Mouse (Mus musculus): ENCODE results near the gene Gap43. TPM values are rescaled to one million over a fixed set of nuclear protein-coding genes. Genes with fewer than 3 reads are reported as not detected.

Gap43 gene
- polyA plus RNA-seq, 1 experiment from 2014 or later = 55.5 TPM

DNA sequence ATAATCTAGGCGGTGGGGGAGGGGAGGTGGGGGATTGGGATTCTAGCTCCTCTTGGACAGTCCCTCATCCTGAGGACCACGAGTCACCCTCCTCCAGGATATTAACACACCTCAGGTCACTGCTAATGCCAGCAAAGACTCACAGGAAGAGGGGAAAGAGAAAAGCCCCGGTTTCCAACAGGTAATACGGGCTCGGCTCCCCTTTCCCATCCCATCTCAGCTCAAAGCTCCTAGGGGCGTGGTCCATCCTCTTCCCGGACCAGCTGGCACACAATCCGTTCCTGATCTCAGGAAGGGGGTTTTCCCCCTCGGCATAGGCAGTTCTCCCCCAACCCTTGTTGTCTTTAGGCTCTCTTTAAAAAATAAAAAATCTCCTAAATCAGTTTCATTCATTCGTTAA, 939 bp downstream of the Gap43 start:
- H3K4me2 ChIP-seq (ENCODE audit: low read depth, low read length) = peak overlapping the region; percentile 64
- no peaks in the 10 kb centered on the region for H3K36me3 ChIP-seq (ENCODE audit: control insufficient read depth, insufficient read depth, low read length)
- H3K27me3 ChIP-seq (replicated peaks; ENCODE audit: control insufficient read depth, insufficient read depth, low read length) = no peaks in the 10 kb centered on the region
- H3K9me3 ChIP-seq (ENCODE audit: control insufficient read depth, low read length) = no peaks in the 10 kb centered on the region
- no peak overlapping the region for H3K27ac ChIP-seq (ENCODE audit: low read length)
- peak overlapping the region; percentile 37; the same call in 1 of the 2 replicates for H3K9ac ChIP-seq (ENCODE audit: low read depth, low read length)
- H3K4me3 ChIP-seq (ENCODE audit: low read length) = peak overlapping the region; percentile 35
- WGBS = under 1% methylated on average over 10 of the region's 10 CpGs
- no peak for ATAC-seq
- H3K4me1 ChIP-seq (ENCODE audit: control insufficient read depth, insufficient read depth, low read length) = peaks cover 19% of the 10 kb centered on the region

DNA sequence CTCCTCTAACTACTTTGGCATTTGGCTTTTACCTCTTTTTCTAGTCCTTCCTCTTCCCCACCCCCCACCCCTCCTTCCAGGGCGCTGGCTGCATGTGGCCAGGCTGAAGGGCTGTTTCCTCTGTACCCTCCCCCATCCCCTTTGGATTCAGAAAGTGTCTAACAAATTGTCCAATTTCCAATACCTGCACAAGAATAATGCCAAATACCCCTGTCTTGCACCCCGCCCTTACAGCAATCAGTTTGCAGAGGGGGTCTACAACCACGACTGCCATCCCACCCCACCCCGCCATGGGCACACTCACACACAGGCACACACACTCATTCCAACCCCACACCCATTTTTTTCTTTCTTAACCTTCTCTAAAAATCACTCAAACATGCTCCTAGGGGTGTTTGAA, 1.5 kb downstream of the Gap43 start:
- Histone ChIP-seq H3K9ac (ENCODE audit: low read depth, low read length) (no peak overlapping the region), H3K4me3 (ENCODE audit: low read length) (peak overlapping the region; percentile 35)
- no peak for ATAC-seq

DNA sequence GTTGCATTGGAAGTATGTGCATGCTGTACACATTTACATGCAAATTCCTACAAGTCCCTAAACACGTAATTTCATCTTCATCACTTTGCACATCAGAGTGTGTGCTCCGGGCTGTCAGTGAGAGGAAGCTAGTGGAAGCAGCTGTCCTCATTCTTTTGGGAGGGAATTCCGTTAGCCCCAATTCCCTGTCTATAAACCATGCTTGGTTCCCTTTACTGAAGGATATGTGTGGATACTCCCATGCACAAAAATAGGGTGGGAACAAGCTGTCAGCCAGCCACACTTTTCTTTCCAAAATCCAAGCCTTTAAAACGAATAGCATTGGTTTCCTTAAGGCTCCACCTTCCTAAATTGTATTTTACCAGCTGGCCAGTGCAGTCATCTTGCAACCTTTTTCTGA, 2.1 kb downstream of the Gap43 start:
- H3K4me3 ChIP-seq (ENCODE audit: low read length) = no peak overlapping the region
- WGBS = 24% methylated on average over 4 of the region's 4 CpGs
- no peaks in the 10 kb centered on the region for H3K27me3 ChIP-seq (replicated peaks; ENCODE audit: control insufficient read depth, insufficient read depth, low read length)
- no peak overlapping the region for H3K9ac ChIP-seq (ENCODE audit: low read depth, low read length)
- H3K4me2 ChIP-seq (ENCODE audit: low read depth, low read length) = no peak overlapping the region; the same call in 1 of the 2 replicates
- no peaks in the 10 kb centered on the region for H3K9me3 ChIP-seq (ENCODE audit: control insufficient read depth, low read length)
- no peak for ATAC-seq
- peaks cover 19% of the 10 kb centered on the region for H3K4me1 ChIP-seq (ENCODE audit: control insufficient read depth, insufficient read depth, low read length)
- no peaks in the 10 kb centered on the region for H3K36me3 ChIP-seq (ENCODE audit: control insufficient read depth, insufficient read depth, low read length)
- no peak overlapping the region for H3K27ac ChIP-seq (ENCODE audit: low read length)

More for the DNA sequence above, 1.5 kb downstream of the Gap43 start:
- Histone ChIP-seq H3K27ac (ENCODE audit: low read length) (no peak overlapping the region), H3K4me1 (ENCODE audit: control insufficient read depth, insufficient read depth, low read length) (peaks cover 19% of the 10 kb centered on the region), H3K27me3 (replicated peaks; ENCODE audit: control insufficient read depth, insufficient read depth, low read length) (no peaks in the 10 kb centered on the region), H3K4me2 (ENCODE audit: low read depth, low read length) (peak overlapping the region; percentile 64), H3K9me3 (ENCODE audit: control insufficient read depth, low read length) (no peaks in the 10 kb centered on the region), H3K36me3 (ENCODE audit: control insufficient read depth, insufficient read depth, low read length) (no peaks in the 10 kb centered on the region)
- 13% methylated on average over 4 of the region's 4 CpGs for WGBS

DNA sequence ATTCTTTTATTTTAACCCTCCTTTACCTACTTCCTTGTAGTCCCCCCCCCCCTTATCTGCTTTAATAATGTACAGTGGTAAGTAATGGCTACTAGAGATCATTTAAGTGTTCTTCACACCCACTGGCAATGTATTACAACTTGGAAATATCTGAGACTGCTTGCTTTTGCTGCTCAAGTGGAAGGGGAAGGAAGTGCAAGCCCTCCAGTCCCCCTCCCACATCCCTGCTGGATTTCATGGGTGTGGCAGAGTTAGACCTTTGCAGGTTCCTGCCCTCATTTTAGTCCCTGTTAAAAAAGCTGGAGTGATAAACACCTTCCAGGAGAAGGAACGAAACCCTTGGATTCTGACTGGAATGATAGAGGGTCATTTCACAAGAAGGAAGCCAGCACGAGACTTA, 2.8 kb downstream of the Gap43 start:
- WGBS = 21% methylated on average over 2 of the region's 2 CpGs
- Histone ChIP-seq H3K4me2 (ENCODE audit: low read depth, low read length) (no peak overlapping the region), H3K27me3 (replicated peaks; ENCODE audit: control insufficient read depth, insufficient read depth, low read length) (no peaks in the 10 kb centered on the region), H3K4me1 (ENCODE audit: control insufficient read depth, insufficient read depth, low read length) (peaks cover 19% of the 10 kb centered on the region), H3K9ac (ENCODE audit: low read depth, low read length) (no peak overlapping the region), H3K36me3 (ENCODE audit: control insufficient read depth, insufficient read depth, low read length) (no peaks in the 10 kb centered on the region), H3K9me3 (ENCODE audit: control insufficient read depth, low read length) (no peaks in the 10 kb centered on the region), H3K27ac (ENCODE audit: low read length) (no peak overlapping the region), H3K4me3 (ENCODE audit: low read length) (no peak overlapping the region)
- ATAC-seq = no peak

DNA sequence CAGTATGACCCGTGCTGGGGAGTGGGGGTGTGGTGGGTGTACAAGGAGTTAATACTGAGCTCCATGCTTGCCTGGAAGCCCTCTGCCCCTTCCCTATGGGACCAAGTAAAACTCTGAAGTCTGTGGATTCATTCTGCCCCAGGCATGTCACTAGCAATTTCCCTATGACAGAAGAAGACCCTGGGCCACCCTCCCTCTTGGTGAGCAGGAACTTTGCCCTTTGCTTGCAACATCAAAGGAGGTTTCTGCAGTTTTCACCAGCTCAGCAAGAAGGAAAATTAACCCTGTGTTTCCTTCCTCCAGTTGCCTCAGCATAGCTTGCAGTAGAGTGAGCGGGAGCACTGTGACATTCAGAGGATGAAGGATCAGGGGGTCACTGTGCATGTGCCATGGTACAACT, 3.8 kb downstream of the Gap43 start:
- 40% methylated on average over 2 of the region's 2 CpGs for WGBS
- H3K27ac ChIP-seq (ENCODE audit: low read length) = no peak overlapping the region
- no peak overlapping the region for H3K9ac ChIP-seq (ENCODE audit: low read depth, low read length)
- H3K4me1 ChIP-seq (ENCODE audit: control insufficient read depth, insufficient read depth, low read length) = peaks cover 19% of the 10 kb centered on the region
- H3K9me3 ChIP-seq (ENCODE audit: control insufficient read depth, low read length) = no peaks in the 10 kb centered on the region
- H3K36me3 ChIP-seq (ENCODE audit: control insufficient read depth, insufficient read depth, low read length) = no peaks in the 10 kb centered on the region
- H3K27me3 ChIP-seq (replicated peaks; ENCODE audit: control insufficient read depth, insufficient read depth, low read length) = no peaks in the 10 kb centered on the region
- H3K4me2 ChIP-seq (ENCODE audit: low read depth, low read length) = no peak overlapping the region
- ATAC-seq = peak; percentile 81
- no peak overlapping the region for H3K4me3 ChIP-seq (ENCODE audit: low read length)

DNA sequence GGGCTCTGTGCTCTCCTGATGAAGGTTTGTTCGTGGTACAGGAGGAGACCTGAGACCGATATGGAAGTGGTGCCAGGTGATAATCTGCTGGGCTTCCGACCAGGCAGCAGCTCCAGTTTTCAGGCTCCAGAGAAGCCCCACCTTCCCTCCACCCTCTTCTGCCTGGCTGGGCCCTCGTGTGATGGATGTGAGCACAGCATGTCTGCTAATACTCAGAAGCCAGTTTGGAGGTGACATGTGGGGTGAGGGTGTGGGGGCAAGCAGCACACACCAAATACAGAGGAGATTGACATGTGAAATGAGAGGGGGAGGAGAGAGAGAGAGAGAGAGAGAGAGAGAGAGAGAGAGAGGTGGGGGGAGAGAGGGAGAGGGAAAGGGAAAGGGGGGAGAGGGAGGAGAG, 8.1 kb downstream of the Gap43 start:
- Histone ChIP-seq H3K27ac (ENCODE audit: low read length) (no peak overlapping the region), H3K4me1 (ENCODE audit: control insufficient read depth, insufficient read depth, low read length) (peaks cover 3% of the 10 kb centered on the region), H3K36me3 (ENCODE audit: control insufficient read depth, insufficient read depth, low read length) (no peaks in the 10 kb centered on the region), H3K9me3 (ENCODE audit: control insufficient read depth, low read length) (no peaks in the 10 kb centered on the region), H3K4me2 (ENCODE audit: low read depth, low read length) (no peak overlapping the region), H3K9ac (ENCODE audit: low read depth, low read length) (no peak overlapping the region), H3K27me3 (replicated peaks; ENCODE audit: control insufficient read depth, insufficient read depth, low read length) (no peaks in the 10 kb centered on the region), H3K4me3 (ENCODE audit: low read length) (no peak overlapping the region)
- no peak for ATAC-seq
- WGBS = 23% methylated on average over 4 of the region's 4 CpGs

DNA sequence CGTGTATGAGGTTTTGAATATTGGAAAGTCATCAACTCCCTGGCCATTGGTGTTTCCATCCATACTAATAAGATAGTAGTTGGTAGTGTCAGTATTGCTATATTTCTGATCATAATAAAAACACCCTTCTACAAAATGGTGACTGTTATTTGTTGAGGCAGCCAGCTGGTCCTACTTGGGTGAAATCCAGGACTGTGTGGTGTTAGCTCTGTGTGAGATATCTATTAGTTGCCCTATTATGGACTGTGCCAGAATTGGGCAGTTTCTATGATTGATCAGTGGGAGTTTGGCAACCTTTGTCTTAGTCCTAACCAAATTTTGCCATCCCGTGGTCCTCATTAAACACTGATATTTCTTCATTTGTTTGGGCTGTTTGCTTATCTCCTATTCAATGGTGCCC, 14.3 kb downstream of the Gap43 start:
- Histone ChIP-seq H3K9me3 (ENCODE audit: control insufficient read depth, low read length) (no peaks in the 10 kb centered on the region), H3K4me1 (ENCODE audit: control insufficient read depth, insufficient read depth, low read length) (no peaks in the 10 kb centered on the region), H3K9ac (ENCODE audit: low read depth, low read length) (no peak overlapping the region), H3K4me3 (ENCODE audit: low read length) (no peak overlapping the region), H3K27ac (ENCODE audit: low read length) (no peak overlapping the region), H3K4me2 (ENCODE audit: low read depth, low read length) (no peak overlapping the region), H3K27me3 (replicated peaks; ENCODE audit: control insufficient read depth, insufficient read depth, low read length) (no peaks in the 10 kb centered on the region), H3K36me3 (ENCODE audit: control insufficient read depth, insufficient read depth, low read length) (no peaks in the 10 kb centered on the region)
- 76% methylated on average over 2 of the region's 2 CpGs for WGBS
- no peak for ATAC-seq

DNA sequence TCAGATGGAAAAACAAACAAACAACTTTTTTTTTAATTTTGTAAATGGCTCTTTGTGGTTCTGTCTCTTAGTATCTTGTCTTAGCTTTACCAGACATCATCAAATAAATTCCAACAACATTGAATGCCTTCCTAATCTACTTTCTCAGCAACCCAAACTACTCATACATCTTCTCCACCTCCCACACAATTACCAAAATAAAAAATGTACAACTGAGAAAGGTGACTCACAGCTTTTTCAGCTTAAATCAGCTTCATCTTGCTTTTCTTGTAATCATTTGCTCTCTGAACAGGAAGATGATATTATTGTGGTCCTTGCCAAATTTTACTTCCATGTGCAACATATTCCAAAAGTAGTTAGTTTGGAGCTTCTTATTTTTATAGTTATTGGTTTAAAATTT, 14.9 kb downstream of the Gap43 start:
- no peak overlapping the region for H3K4me3 ChIP-seq (ENCODE audit: low read length)
- H3K36me3 ChIP-seq (ENCODE audit: control insufficient read depth, insufficient read depth, low read length) = no peaks in the 10 kb centered on the region
- no peak for ATAC-seq
- H3K27ac ChIP-seq (ENCODE audit: low read length) = no peak overlapping the region
- no peak overlapping the region for H3K4me2 ChIP-seq (ENCODE audit: low read depth, low read length)
- H3K9ac ChIP-seq (ENCODE audit: low read depth, low read length) = no peak overlapping the region
- no peaks in the 10 kb centered on the region for H3K4me1 ChIP-seq (ENCODE audit: control insufficient read depth, insufficient read depth, low read length)
- no peaks in the 10 kb centered on the region for H3K27me3 ChIP-seq (replicated peaks; ENCODE audit: control insufficient read depth, insufficient read depth, low read length)
- no peaks in the 10 kb centered on the region for H3K9me3 ChIP-seq (ENCODE audit: control insufficient read depth, low read length)

DNA sequence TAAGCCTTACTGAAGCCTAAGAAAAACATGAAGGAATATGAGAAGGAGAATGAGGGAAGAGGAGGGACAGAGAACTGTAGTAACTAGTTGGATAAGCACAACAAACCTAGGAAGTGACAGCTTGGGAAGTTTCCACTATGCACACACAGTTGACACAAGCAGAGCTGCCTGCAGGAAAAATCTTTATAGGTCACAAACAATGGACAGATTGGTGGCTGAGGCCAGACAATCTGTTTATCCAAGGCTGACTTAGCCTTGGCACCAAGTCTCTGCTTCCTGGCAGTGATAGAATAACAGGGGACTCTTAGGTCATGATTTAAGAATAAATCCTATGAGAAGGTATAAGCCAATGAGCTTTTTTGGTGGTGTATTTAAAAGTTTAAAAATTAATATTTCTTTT, 20.6 kb downstream of the Gap43 start:
- Histone ChIP-seq H3K4me3 (ENCODE audit: low read length) (no peak overlapping the region), H3K9me3 (ENCODE audit: control insufficient read depth, low read length) (no peaks in the 10 kb centered on the region), H3K4me2 (ENCODE audit: low read depth, low read length) (no peak overlapping the region), H3K4me1 (ENCODE audit: control insufficient read depth, insufficient read depth, low read length) (no peaks in the 10 kb centered on the region), H3K36me3 (ENCODE audit: control insufficient read depth, insufficient read depth, low read length) (no peaks in the 10 kb centered on the region), H3K9ac (ENCODE audit: low read depth, low read length) (no peak overlapping the region), H3K27ac (ENCODE audit: low read length) (no peak overlapping the region), H3K27me3 (replicated peaks; ENCODE audit: control insufficient read depth, insufficient read depth, low read length) (no peaks in the 10 kb centered on the region)
- ATAC-seq = no peak

DNA sequence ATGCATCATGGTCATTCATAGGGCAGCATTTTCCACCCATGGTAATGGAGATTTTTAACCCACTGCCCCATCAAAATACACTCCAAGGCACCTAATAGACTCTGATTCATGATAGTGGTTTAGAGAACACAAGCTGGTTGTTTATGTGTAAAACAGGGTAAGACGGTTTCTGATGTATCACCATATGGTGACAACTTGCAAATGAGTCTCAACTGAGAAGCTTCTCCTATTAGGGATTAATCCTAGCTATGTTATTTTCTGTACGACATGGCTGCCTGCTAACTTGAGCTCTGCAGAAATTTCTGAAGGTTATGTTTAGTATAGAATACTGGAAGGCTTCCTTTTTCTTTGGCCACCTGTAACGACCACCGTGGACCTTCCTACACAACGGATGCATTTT, 21.1 kb downstream of the Gap43 start:
- WGBS = 81% methylated on average over 5 of the region's 5 CpGs
- ATAC-seq = no peak
- no peaks in the 10 kb centered on the region for H3K9me3 ChIP-seq (ENCODE audit: control insufficient read depth, low read length)
- H3K4me1 ChIP-seq (ENCODE audit: control insufficient read depth, insufficient read depth, low read length) = no peaks in the 10 kb centered on the region
- no peaks in the 10 kb centered on the region for H3K27me3 ChIP-seq (replicated peaks; ENCODE audit: control insufficient read depth, insufficient read depth, low read length)
- no peak overlapping the region for H3K4me3 ChIP-seq (ENCODE audit: low read length)
- H3K36me3 ChIP-seq (ENCODE audit: control insufficient read depth, insufficient read depth, low read length) = no peaks in the 10 kb centered on the region
- H3K27ac ChIP-seq (ENCODE audit: low read length) = no peak overlapping the region
- no peak overlapping the region for H3K4me2 ChIP-seq (ENCODE audit: low read depth, low read length)
- no peak overlapping the region for H3K9ac ChIP-seq (ENCODE audit: low read depth, low read length)
